Mouse (Mus musculus) layer of hippocampus, adult 2 months (tissue): Measurements from ENCODE around the gene Kcnk7. TPM values are rescaled to one million over a fixed set of nuclear protein-coding genes. Genes with fewer than 3 reads are reported as not detected.
"Not testable (repeated sequence)": the region's sequence is repeated elsewhere in the genome, so short reads cannot be mapped to it uniquely, and the experiment has no call there.

Experiments
- DNase-seq, 2 experiments: peaks; one replicate each; pipeline ENCODE4 v3.0.0; 2022; ENCODE audit warnings: low spot score in 2 of 2
- H3K27ac ChIP-seq: fragments of 200-600 bp; 2 replicates; pipeline ENCODE4 v1.8.1; 2022
- H3K4me3 ChIP-seq: fragments of 200-600 bp; 2 replicates; pipeline ENCODE4 v1.8.1; 2022; ENCODE audit warnings: mild to moderate bottlenecking
- CTCF ChIP-seq: fragments of 200-600 bp; conservative IDR thresholded peaks from 2 replicates; pipeline ENCODE4 v1.8.1; 2022; ENCODE audit warnings: antibody characterized with exemption, mild to moderate bottlenecking, moderate library complexity
- total RNA-seq, 2 experiments: library from RNA; stranded (reverse); gene quantifications; 2 replicates each; pipeline ENCODE4 v1.2.3; 2021

Kcnk7 gene
- total RNA-seq, 2 experiments from 2014 or later = 0.36 TPM; not detected in 1

GRCm38 (mm10) chr19:5685431-5685830 lies 18.7 kb upstream of the Kcnk7 start:
- TF ChIP-seq CTCF = no peak
- Histone ChIP-seq H3K27ac (no peak overlapping the region), H3K4me3 (no peak overlapping the region)
- no peak for DNase-seq

GRCm38 (mm10) chr19:5685861-5686260 lies 18.3 kb upstream of the Kcnk7 start:
- H3K4me3 ChIP-seq = no peak overlapping the region
- DNase-seq = no peak
- no peak overlapping the region for H3K27ac ChIP-seq
- no peak for TF ChIP-seq CTCF

GRCm38 (mm10) chr19:5686437-5686836 lies 17.7 kb upstream of the Kcnk7 start:
- Histone ChIP-seq H3K27ac (no peak overlapping the region), H3K4me3 (no peak overlapping the region)
- no peak for TF ChIP-seq CTCF
- DNase-seq = no peak

- H3K27ac ChIP-seq, H3K4me3 ChIP-seq, DNase-seq: not testable (repeated sequence)
These were observed 17.2 kb upstream of the Kcnk7 start for GRCm38 (mm10) chr19:5686954-5687353.

- Histone ChIP-seq H3K4me3 (peak overlapping the region; percentile 72), H3K27ac (peak overlapping the region; percentile 93)
- DNase-seq = no peak
- no peak for TF ChIP-seq CTCF
These were observed 16.4 kb upstream of the Kcnk7 start for GRCm38 (mm10) chr19:5687738-5688137.

GRCm38 (mm10) chr19:5688200-5689087 lies 15.7 kb upstream of the Kcnk7 start, which contains the start of the genes Map3k11 and Pcnx3:
Gene Map3k11, plus strand, starts transcription at chr19:5688742.
Gene Pcnx3, minus strand, starts transcription at chr19:5688908.
- peak within 1 kb of the TSS; percentile 72 for H3K4me3 ChIP-seq

GRCm38 (mm10) chr19:5689088-5689428 lies 15.1 kb upstream of the Kcnk7 start:
- Histone ChIP-seq H3K27ac (peak overlapping the region; percentile 93), H3K4me3 (peak overlapping the region; percentile 72)
- TF ChIP-seq CTCF = no peak
- no peak for DNase-seq

More at GRCm38 (mm10) chr19:5688200-5689087, 15.7 kb upstream of the Kcnk7 start, which contains the start of the genes Map3k11 and Pcnx3:
- peak within 1 kb of the TSS; percentile 93 for H3K27ac ChIP-seq
- peak; percentile 94 to 98 for DNase-seq
- TF ChIP-seq CTCF = peak; percentile 68

- H3K27ac ChIP-seq = peak overlapping the region; percentile 93
- DNase-seq = peak; percentile 73 to 81
- TF ChIP-seq CTCF = no peak
- H3K4me3 ChIP-seq = peak overlapping the region; percentile 72
These were observed 14.4 kb upstream of the Kcnk7 start for GRCm38 (mm10) chr19:5689565-5690342.

GRCm38 (mm10) chr19:5690343-5690735 lies 13.8 kb upstream of the Kcnk7 start:
- no peak for TF ChIP-seq CTCF
- peak overlapping the region; percentile 93 for H3K27ac ChIP-seq
- DNase-seq = no peak
- H3K4me3 ChIP-seq = peak overlapping the region; percentile 72

GRCm38 (mm10) chr19:5691601-5692000 lies 12.6 kb upstream of the Kcnk7 start:
- peak overlapping the region; percentile 72 for H3K4me3 ChIP-seq
- TF ChIP-seq CTCF = no peak

GRCm38 (mm10) chr19:5692086-5692912 lies 11.9 kb upstream of the Kcnk7 start:
- no peak for DNase-seq
- H3K27ac ChIP-seq = peak overlapping the region; percentile 93
- TF ChIP-seq CTCF = no peak
- H3K4me3 ChIP-seq = peak overlapping the region; percentile 72

More at GRCm38 (mm10) chr19:5691601-5692000, 12.6 kb upstream of the Kcnk7 start:
- H3K27ac ChIP-seq = peak overlapping the region; percentile 93
- no peak for DNase-seq

- DNase-seq = peak in 1 of 2 experiments; percentile 35
- TF ChIP-seq CTCF = no peak
- H3K4me3 ChIP-seq = peak overlapping the region; percentile 72
- H3K27ac ChIP-seq = peak overlapping the region; percentile 93
These were observed 11.2 kb upstream of the Kcnk7 start for GRCm38 (mm10) chr19:5692913-5693396.
